Mouse (Mus musculus) myocyte (in vitro differentiated cells): ENCODE results near the gene Hsd17b13.

ENCODE experiments used
- CEBPB ChIP-seq: IDR thresholded peaks from 2 replicates; pipeline ENCODE4 v1.6.1; 2011; ENCODE audit warnings: mild to moderate bottlenecking, moderate library complexity; ENCODE audit not compliant: poor library complexity, insufficient read depth, severe bottlenecking
- E2F4 ChIP-seq: IDR thresholded peaks from one replicate; pipeline ENCODE4 v1.6.1; 2011; ENCODE audit warnings: mild to moderate bottlenecking, control low read depth, moderate library complexity; ENCODE audit not compliant: insufficient read depth
- MAX ChIP-seq: IDR thresholded peaks from one replicate; pipeline ENCODE4 v1.6.1; 2011; ENCODE audit warnings: low read depth, mild to moderate bottlenecking, control low read depth
- POLR2A ChIP-seq: IDR thresholded peaks from one replicate; pipeline ENCODE4 v1.6.1; 2011; ENCODE audit warnings: low read depth, mild to moderate bottlenecking, control low read depth, moderate library complexity; ENCODE audit not compliant: insufficient read length
- POLR2AphosphoS2 ChIP-seq: IDR thresholded peaks from one replicate; pipeline ENCODE4 v1.6.1; 2011; ENCODE audit warnings: low read depth, control low read depth; ENCODE audit not compliant: insufficient read length
- SRF ChIP-seq: IDR thresholded peaks from one replicate; pipeline ENCODE4 v1.6.1; 2011; ENCODE audit warnings: low read depth; ENCODE audit not compliant: control insufficient read depth, insufficient read length
- TCF12 ChIP-seq: IDR thresholded peaks from one replicate; pipeline ENCODE4 v1.6.1; 2011; ENCODE audit warnings: mild to moderate bottlenecking, control low read depth; ENCODE audit not compliant: poor library complexity, insufficient read depth, severe bottlenecking
- USF1 ChIP-seq: IDR thresholded peaks from one replicate; pipeline ENCODE4 v1.6.1; 2011; ENCODE audit warnings: low read depth, mild to moderate bottlenecking, control low read depth, moderate library complexity

- TF ChIP-seq POLR2A (no peak), TCF12 (no peak), USF1 (no peak), MAX (no peak), SRF (no peak), CEBPB (no peak), E2F4 (no peak), POLR2AphosphoS2 (no peak)
Observed at GRCm38 (mm10) chr5:103962935-103963429, 14.2 kb downstream of the Hsd17b13 start.
